Mouse (Mus musculus) kidney, adult 2 months (tissue): ENCODE measurements around the gene Gm28048. TPM values are rescaled to one million over a fixed set of nuclear protein-coding genes. Genes with fewer than 3 reads are reported as not detected.

Source experiments
- DNase-seq: peaks from one replicate; pipeline ENCODE4 v3.0.0; 2021
- H3K27ac ChIP-seq: fragments of 200-500 bp; 2 replicates; pipeline ENCODE4 v1.5.1; 2012; ENCODE audit warnings: low read depth, low read length, control low read depth, inconsistent platforms; ENCODE audit not compliant: insufficient read depth
- H3K27me3 ChIP-seq: fragments of 200-500 bp; replicated peaks from 2 replicates; pipeline ENCODE4 v1.6.1; 2012; ENCODE audit warnings: mild to moderate bottlenecking, moderate library complexity, low read length, inconsistent platforms; ENCODE audit not compliant: control insufficient read depth, insufficient read depth
- H3K36me3 ChIP-seq: fragments of 200-500 bp; 2 replicates; pipeline ENCODE4 v1.6.1; 2012; ENCODE audit warnings: mild to moderate bottlenecking, moderate library complexity, low read length, inconsistent platforms; ENCODE audit not compliant: control insufficient read depth, insufficient read depth
- H3K4me1 ChIP-seq: fragments of 200-500 bp; 2 replicates; pipeline ENCODE4 v1.6.1; 2011; ENCODE audit warnings: low read length; ENCODE audit not compliant: control insufficient read depth, insufficient read depth
- H3K4me3 ChIP-seq: fragments of 200-500 bp; 2 replicates; pipeline ENCODE4 v1.5.1; 2011; ENCODE audit warnings: mild to moderate bottlenecking, low read depth, low read length, control low read depth; ENCODE audit not compliant: insufficient read depth
- CTCF ChIP-seq: fragments of 200-500 bp; conservative IDR thresholded peaks from 2 replicates; pipeline ENCODE4 v1.5.1; 2011; ENCODE audit warnings: low read depth, mild to moderate bottlenecking, control low read depth, low read length, moderate library complexity, mixed read lengths; ENCODE audit not compliant: insufficient read depth, insufficient read length
- POLR2A ChIP-seq: fragments of 200-500 bp; IDR thresholded peaks from one replicate; pipeline ENCODE4 v1.6.1; 2011; ENCODE audit warnings: low read depth, low read length, control low read depth
- WGBS: fragments of 180-500 bp; shearing (Covaris S2); methylation state at CpG from one replicate; pipeline ENCODE4 v1.1.7; 2018; 5-methylcytosine and 5-hydroxymethylcytosine counted together
- polyA plus RNA-seq: library from polyadenylated mRNA; depleted of rRNA; stranded (reverse); fragments of >200 nt; gene quantifications from 2 replicates; pipeline ENCODE4 v1.2.3, GENCODE M21; 2012

The Gm28048 gene
- polyA plus RNA-seq, 1 experiment = 1.7 TPM

- no peak for DNase-seq
- 98% methylated on average over 4 of the region's 4 CpGs for WGBS
- Histone ChIP-seq H3K27ac (no peak overlapping the region), H3K4me3 (no peak overlapping the region), H3K4me1 (no peaks in the 10 kb centered on the region), H3K36me3 (no peaks in the 10 kb centered on the region), H3K27me3 (no peaks in the 10 kb centered on the region)
- no peak for TF ChIP-seq CTCF
- no peak for TF ChIP-seq POLR2A
Observed at GRCm38 (mm10) chr11:23017943-23018342, 36.1 kb upstream of the Gm28048 start.

- TF ChIP-seq CTCF (no peak), POLR2A (no peak)
Observed at GRCm38 (mm10) chr11:23014996-23015395, 33.1 kb upstream of the Gm28048 start.

GRCm38 (mm10) chr11:23013580-23014294 is 31.8 kb upstream of the Gm28048 start:
- no peaks in the 10 kb centered on the region for H3K36me3 ChIP-seq
- no peaks in the 10 kb centered on the region for H3K4me1 ChIP-seq
- no peak overlapping the region for H3K27ac ChIP-seq
- H3K4me3 ChIP-seq = no peak overlapping the region
- TF ChIP-seq CTCF (peak; percentile 67), POLR2A (no peak)
- no peak for DNase-seq
- WGBS = 95% methylated on average over 4 of the region's 4 CpGs
- no peaks in the 10 kb centered on the region for H3K27me3 ChIP-seq

More at GRCm38 (mm10) chr11:23014996-23015395, 33.1 kb upstream of the Gm28048 start:
- no peaks in the 10 kb centered on the region for H3K27me3 ChIP-seq
- DNase-seq = no peak
- no peak overlapping the region for H3K27ac ChIP-seq
- H3K4me3 ChIP-seq = no peak overlapping the region
- H3K36me3 ChIP-seq = no peaks in the 10 kb centered on the region
- WGBS = 58% methylated on average over 6 of the region's 6 CpGs
- H3K4me1 ChIP-seq = no peaks in the 10 kb centered on the region

GRCm38 (mm10) chr11:23013096-23013495 is 31.2 kb upstream of the Gm28048 start:
- Histone ChIP-seq H3K27me3 (no peaks in the 10 kb centered on the region), H3K27ac (no peak overlapping the region), H3K36me3 (no peaks in the 10 kb centered on the region), H3K4me1 (no peaks in the 10 kb centered on the region), H3K4me3 (no peak overlapping the region)
- 94% methylated on average over 1 of the region's 1 CpGs for WGBS
- TF ChIP-seq CTCF = no peak
- TF ChIP-seq POLR2A = no peak
- no peak for DNase-seq

GRCm38 (mm10) chr11:23008824-23009200 is 26.9 kb upstream of the Gm28048 start:
- no peak overlapping the region for H3K4me3 ChIP-seq
- peaks cover 4% of the 10 kb centered on the region for H3K36me3 ChIP-seq
- no peak overlapping the region for H3K27ac ChIP-seq
- no peak for DNase-seq
- no peak for TF ChIP-seq POLR2A
- no peak for TF ChIP-seq CTCF
- no peaks in the 10 kb centered on the region for H3K27me3 ChIP-seq
- 31% methylated on average over 4 of the region's 4 CpGs for WGBS
- H3K4me1 ChIP-seq = peaks cover 4% of the 10 kb centered on the region; the same call in 1 of the 2 replicates

GRCm38 (mm10) chr11:23008181-23008823 is 26.4 kb upstream of the Gm28048 start:
- Histone ChIP-seq H3K36me3 (peaks cover 7% of the 10 kb centered on the region), H3K4me3 (peak overlapping the region; percentile 82), H3K4me1 (peaks cover 4% of the 10 kb centered on the region; the same call in 1 of the 2 replicates), H3K27me3 (no peaks in the 10 kb centered on the region), H3K27ac (peak overlapping the region; percentile 77)
- WGBS = 1% methylated on average over 40 of the region's 40 CpGs
- peak; percentile 92 for DNase-seq
- TF ChIP-seq CTCF = 0 out of 2 replicates have a peak, but pooled peaks have one; percentile 14
- TF ChIP-seq POLR2A = no peak

- H3K4me3 ChIP-seq = peak within 1 kb of the TSS; percentile 82
- no peaks in the 10 kb centered on the region for H3K27me3 ChIP-seq
- TF ChIP-seq CTCF = no peak
- TF ChIP-seq POLR2A = no peak
- DNase-seq = peak; percentile 96
- H3K4me1 ChIP-seq = peaks cover 4% of the 10 kb centered on the region; the same call in 1 of the 2 replicates
- WGBS = under 1% methylated on average over 22 of the region's 22 CpGs
- peak within 1 kb of the TSS; percentile 77 for H3K27ac ChIP-seq
- peaks cover 8% of the 10 kb centered on the region for H3K36me3 ChIP-seq
Observed at GRCm38 (mm10) chr11:23007481-23008180, 25.7 kb upstream of the Gm28048 start, which contains the start of gene Fam161a. Fam161a (plus strand) TSS chr11:23007531.
